Mouse (Mus musculus) cortical plate, adult 2 months (tissue): ENCODE measurements around the gene Dpep2nb.

Source experiments
- CTCF ChIP-seq: fragments of 200-500 bp; IDR thresholded peaks from 2 replicates; pipeline ENCODE4 v1.5.1; 2011; ENCODE audit warnings: mild to moderate bottlenecking, control low read depth, low read length; ENCODE audit not compliant: insufficient read depth; ENCODE audit errors: extremely low read depth
- POLR2A ChIP-seq: fragments of 200-500 bp; IDR thresholded peaks from 2 replicates; pipeline ENCODE4 v1.6.1; 2011; ENCODE audit warnings: mild to moderate bottlenecking, low read length, control low read depth; ENCODE audit not compliant: insufficient read depth; ENCODE audit errors: extremely low read depth

GRCm38 (mm10) chr8:105961536-105961935, 44.2 kb downstream of the Dpep2nb start:
- TF ChIP-seq POLR2A (no peak), CTCF (no peak)
